Mouse (Mus musculus): ENCODE data around the gene Eif1ad.
"Not testable (repeated sequence)": the region's sequence is repeated elsewhere in the genome, so short reads cannot be mapped to it uniquely, and the experiment has no call there.

Gene Eif1ad

DNA sequence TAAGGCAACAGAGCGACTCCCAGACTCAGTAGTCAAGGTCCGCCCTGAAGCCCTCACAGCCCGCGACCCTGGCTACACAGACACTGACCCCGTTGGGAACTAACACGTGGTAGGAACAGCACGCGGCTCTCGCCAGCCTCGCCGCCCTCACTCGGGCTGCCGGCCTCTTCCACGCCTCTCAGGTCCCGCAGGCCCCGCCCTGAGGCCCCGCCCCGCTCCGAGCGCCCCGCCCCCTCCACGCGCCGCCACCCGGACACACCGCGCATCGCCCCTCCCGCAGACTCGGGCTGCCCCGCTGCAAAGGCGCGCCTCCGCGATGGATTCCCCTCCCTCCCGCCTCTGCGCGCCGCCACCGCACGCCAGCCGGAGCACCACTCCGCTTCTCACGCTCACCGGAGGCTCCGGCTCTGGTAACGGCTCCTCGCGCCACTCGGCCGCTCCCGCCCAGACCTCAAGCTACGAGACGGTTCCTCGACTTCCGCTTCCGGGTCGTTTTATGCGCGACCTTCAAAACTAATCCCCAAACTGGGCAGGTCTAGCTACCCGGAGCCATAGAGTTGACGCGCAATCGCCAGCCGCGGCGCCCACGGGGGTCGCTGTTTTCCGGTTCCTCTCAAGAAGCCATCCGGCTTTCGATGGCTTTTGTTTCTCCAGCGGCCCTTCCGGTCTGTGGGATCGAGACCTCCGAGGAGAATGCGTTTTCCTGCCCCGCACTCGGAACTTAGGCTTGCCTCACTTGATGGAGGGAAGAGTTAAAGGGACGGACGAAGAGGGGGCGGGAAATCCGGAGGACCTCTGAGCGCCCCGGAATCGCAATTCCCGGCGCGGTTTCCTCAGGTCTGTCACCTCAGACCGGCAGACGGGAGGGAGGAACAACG is at the start of gene Eif1ad:
Eif1ad (plus strand) TSS at position 567 of the 878 bp plus-strand sequence.
- DNase-seq: peak; percentile 97

DNA sequence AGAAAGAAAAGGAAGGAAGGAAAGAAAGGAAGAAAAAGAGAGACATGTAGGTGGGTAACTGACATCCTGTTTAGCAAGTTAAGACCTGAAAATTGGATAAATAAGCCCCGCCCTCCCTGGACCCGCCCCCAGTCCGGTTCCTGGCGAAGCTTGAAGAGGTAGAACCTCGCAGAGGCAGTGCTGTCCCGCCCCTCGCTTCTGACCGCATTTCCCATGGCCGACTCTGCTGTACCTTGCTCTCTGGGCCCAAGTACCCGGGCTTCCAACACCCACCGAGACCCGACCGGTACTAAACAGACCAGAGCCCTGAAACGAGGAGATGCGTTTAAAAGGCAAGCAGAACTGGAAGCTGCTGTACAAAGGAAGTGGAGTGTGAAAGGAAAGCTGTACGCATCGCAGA is 42.7 kb upstream of the Eif1ad start:
- DNase-seq: peak in 1 of 2 experiments; percentile 31

DNA sequence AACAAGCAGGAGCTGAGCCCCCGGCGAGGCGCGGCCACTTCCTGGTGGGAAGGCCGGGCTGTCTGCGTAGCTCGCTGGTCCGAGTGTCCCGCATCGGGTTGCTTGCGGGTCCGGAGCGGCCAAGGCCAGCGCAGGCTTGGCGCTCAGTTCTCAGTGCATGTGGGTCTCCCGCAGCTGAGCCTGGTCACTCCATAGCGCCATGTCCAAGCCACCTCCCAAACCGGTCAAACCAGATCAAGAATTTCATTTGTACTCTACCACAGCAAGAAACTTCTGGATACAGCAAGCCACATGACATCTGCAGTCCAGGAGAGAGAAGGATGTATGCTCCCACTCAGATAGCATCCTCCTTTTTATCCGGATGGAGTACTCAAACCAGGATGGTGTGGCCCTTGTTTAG is 38.6 kb upstream of the Eif1ad start:
- no peak for DNase-seq

DNA sequence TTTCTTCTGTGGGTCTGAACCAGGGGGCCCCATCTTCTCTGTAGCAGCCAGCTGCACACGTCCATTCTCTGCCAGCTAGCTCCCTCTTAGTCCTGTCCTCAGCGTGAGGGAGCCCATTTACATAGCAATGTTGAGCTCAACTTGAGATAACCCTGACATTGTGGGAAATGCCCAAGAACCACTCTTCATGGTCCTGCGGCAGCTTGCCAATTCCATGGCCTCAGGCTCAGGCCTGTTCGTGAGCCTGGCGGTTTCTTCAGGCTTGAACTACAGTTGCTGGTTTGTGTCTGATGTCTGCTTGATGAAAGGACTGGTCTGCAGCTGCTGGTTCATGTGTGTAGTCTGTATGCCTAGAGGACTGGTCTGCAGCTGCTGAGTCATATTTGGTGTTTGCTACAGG is 31.8 kb upstream of the Eif1ad start:
- no peak for DNase-seq

DNA sequence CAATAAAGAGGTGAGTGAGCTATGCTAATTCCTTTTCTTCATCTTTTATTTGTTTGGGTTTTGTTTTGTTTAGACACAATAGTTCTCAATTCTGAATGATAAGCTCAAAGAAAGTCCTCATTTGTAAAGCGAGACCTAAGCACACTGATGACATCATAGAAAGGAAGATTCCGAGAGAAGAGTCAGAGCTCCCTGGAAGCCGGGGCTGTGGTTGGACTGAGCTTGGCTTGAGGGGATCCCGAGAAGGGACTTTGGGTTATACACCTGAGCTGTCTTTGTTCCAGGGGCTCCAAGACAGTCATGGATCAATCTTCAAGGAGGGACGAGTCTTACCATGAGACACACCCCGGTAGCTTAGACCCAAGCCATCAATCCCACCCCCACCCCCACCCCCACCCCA is 31.1 kb upstream of the Eif1ad start, which contains the start of gene Catsper1:
Catsper1 (plus strand) TSS at position 301 of the 400 bp plus-strand sequence.
- no peak for DNase-seq

DNA sequence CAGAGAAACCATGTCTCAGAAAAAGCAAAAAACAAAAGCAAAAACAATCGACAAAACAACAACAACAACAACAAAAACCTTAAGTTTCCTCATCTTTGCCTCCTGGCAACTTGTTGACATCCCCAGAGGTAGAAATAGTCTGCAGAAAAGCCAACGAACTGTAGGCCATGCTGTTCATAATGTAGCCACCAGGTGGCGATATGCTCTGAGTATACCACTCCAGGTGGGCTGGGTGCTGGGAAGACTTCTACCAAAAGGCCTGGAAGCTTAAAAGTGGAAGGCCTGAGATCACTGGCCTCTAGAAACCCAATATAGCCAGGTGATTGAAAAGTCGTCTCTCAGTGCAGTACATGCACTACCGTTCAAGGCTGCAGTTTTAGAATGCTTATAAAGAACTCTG is 28.6 kb upstream of the Eif1ad start:
- peak; percentile 82 to 88 for DNase-seq

DNA sequence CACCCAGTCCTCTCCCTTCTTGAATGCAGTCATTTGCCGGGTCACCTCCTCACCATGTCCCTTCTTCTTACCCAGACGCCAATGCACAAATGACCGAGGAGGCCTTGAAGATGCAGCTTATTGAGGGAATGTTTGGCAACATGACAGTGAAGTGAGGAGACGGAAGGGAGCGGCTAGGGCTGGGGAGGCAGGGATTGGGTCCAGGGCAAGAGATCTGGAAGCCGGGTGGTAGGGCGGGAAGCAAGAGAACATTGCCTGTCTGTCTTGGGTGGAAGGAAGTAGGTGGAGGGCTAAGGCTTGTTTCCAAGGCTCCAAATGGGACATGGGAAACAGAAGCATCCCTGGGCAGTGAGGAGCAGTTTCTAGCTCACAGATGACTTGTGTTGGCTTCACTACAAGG is 25.2 kb upstream of the Eif1ad start:
- no peak for DNase-seq

DNA sequence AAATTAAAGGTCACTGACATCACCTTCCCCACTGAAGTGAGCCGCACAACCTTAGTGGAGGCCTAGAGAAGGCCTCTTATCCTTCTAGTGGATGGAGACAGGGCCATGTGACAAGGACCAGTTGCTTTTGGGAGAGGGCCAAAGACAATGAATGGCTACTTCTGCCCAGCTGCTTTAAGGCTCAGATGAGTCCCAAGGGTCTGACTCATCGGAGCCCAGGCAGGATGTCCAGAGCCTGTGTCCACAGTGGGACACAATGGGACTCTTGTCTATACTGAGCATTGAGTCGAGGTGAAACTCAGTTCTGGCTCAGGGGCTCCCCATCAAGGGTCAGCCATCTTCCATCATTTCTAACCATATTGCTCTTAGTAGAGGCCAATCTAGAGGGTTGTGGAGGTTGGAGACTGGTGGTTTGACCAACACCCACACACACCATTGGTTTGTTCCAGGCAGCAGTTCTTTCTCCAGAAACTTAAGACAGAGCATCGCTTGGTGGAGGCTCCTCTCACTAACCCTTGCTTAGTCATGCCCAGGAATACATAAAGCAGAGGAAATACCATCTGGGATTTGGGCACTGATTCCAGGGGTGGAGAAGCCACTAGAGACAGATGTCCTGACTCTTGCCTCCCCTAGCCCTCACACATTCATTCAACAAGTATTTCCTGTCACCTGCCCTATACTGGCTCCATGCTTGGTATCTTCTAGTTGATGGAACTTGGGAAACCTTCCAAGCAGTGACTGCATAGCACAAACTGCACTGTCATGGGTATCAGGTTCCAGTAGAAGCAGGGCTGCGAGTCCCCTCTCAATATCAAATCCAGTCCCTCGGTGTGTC is 21.0 kb upstream of the Eif1ad start:
- no peak for DNase-seq

DNA sequence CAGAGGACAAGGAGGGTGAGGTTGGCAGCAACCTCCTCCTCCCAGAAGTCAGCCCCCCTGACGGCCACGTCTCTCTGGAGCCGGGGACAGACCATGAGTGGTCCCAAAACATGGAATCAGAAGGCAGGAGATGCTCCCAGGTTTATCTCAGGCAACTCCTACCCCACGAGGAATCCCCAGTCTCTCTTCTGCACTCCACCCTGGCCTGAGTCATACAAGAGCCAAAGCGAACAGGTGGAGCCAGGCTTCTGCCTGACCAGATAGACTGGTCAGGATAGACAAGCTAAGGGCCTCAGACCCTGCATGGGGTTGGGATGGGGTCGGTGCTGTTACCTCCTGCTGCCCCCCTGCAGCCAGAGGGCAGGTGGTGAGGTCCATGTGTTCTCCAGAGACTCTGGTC is 18.5 kb upstream of the Eif1ad start:
- no peak for DNase-seq

DNA sequence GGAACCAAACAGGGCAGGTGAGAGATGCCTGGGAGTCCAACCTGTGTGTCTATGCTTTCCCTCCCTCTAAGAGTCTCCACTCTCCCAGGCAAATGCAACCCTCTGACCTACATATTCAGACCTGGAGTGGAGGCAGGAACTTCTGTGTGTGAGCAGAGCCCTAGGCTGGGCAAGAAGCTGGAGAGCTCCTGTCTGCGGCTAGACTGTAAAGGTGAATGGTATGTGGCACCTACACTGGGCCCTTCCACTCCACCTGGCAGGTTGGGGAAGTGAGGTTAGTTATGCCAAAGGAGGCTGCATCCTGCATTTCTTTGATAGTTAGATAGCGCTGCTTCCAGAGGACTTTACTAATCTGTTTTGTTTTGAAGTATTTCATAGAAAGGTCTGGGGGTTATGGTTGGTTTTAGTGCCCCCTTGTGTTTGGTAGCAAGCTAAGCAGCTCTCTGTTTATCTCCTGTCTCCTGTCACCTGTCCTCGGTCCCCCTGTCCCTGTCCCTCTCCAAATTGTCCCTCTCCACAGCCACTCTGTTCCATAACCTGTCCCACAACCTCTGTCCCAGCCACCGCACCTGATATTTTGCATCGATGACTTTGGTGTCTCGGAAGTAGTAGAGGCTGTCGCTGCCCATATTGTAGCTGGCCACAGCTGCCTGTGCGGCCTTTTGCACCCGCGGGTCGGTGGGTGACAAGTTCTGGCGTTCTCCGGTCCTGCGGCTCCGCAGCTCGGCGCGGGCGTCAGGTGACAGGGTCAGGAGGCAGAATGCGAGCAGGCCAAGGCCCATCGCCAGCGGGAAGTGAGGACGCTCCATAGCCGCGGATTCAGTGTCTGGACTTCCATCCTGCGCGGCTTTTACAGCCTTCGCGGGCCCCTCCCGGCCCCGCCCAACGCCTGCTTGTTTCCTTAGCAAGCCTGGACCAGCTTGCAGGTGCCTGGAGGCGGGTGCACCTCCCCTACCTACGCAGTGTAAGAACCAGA is 17.7 kb upstream of the Eif1ad start:
- DNase-seq: peak; percentile 47 to 73

DNA sequence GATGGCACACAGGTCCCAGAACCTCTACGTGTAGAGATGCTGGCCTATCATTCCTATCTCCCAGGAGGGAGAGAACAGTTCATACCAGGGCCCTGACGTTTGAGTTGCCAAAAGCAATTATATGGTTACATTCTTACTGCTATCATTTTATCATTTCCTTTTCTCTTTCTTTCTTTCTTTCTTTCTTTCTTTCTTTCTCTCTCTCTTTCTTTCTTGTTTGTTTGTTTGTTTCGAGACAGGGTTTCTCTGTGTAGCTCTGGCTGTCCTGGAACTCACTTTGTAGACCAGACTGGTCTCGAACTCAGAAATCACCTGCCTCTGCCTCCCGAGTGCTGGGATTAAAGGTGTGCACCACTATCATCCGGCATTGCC is 17.1 kb upstream of the Eif1ad start, which contains the start of gene Cst6:
Cst6 (minus strand) TSS at position 73 of the 372 bp plus-strand sequence.
- not testable (repeated sequence) for DNase-seq

DNA sequence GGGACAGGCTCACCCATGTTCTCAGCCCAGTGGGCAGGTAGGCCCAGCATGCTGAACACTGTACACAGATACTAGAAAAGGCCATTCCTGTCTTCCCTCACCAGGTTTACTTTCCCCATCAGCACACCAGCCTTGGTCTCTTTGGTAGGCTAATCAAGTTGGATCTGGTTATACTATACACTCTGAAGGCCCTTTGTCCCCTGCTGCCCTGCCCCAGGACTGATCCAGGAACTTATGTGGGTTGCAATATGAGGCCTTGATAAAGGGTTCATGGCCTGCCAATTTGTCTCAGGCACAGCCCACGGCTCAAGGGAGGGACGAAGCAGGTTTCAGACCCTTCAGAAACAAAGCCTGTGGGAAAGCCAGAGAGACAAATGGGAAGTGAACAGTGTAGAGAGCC is 12.9 kb upstream of the Eif1ad start:
- no peak for DNase-seq

DNA sequence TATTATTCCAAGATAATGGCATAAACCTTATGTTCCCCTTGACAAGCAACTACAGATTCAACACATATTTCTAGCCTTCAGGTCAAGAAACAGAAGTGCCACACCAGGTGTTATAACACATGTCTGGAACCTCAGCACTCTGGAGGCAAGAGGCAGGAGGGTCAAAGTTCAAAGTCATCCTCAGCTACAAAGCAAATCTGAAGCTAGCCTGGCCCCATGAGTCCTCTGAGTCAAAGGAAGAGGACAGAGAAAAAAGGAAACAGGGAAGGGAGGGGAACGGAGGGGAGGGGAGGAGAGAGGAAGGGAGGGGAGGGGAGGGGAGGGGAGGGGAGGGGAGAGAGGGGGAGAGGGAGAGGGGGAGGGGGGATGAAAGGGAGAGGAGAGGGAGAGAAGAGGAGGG is 10.5 kb upstream of the Eif1ad start:
- DNase-seq: no peak

DNA sequence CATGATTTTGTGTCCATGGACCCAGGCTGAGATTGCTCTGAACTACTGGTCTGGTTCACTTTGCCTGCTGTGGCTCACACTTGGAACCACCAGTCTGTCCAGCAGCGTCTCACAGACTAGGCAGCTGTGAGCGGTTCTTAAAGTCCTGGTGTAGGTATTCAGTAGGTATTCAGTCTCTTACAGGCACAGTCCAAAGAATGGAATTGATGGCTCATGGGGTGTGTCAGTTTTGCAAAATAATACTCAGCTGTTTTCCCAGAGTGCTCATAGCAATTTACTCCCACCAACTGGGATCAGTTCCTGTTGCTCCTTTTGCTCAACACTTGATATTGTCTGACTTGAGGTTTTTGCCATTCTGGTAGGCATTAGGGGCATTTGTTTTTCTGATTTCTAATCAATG is 4.4 kb upstream of the Eif1ad start:
- DNase-seq: no peak

DNA sequence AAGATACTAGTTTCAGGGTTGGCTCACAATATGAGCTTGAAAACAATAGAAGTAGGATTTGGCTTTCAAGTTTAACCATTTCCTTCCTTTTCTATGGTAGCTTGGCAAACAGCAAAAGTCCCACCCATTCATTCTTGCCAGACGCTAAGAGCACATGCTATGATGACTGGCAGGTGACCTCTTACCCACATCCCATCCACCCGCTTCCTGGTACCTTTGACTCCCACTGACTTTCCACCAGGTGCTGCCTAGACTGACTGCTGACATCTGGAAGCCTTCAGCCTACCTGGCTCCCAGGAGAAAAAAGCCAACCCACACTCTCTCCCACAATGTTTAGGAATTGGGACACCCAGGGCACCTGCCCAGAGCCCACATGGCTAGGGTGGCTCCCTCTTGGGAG is 2.4 kb upstream of the Eif1ad start:
- DNase-seq: no peak

DNA sequence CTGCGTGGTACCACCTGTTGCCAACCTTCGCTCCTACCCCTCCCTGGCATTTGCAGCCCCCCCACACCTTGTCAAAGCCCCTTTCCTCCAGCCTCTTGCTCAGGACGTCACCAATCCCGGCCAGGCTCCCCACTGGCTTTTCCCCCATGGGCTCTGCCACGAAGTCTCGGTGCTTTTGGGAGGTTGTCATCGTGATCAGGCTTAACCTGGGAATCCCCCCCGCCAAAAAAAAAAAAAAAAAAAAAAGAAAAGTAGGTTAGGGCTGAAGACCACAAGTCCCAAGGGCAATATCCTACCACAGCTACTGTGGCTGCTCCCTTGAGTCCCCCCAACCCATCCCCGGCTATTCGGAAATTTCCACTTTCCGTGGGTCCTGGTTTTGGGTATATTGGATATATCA is 790 bp upstream of the Eif1ad start:
- peak; percentile 34 to 44 for DNase-seq

DNA sequence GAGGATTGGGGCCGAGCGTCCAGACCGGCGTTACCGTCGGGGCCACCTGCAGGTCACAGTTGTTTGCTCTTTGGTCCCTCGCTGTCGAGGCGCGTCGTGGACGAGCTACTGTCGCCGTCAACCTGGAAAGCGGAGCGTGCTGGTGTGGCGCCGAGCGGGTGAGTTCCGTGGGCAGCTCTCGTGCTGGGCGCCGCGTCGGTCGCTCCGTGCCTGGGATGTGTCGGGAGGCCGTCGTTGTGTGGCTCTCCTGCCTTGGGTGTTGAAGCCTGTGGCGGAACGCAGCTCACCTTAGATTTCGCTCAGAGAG is 465 bp downstream of the Eif1ad start, which contains the start of gene Banf1:
Banf1 (minus strand) TSS at position 116 of the 307 bp plus-strand sequence.
- no peak for DNase-seq

DNA sequence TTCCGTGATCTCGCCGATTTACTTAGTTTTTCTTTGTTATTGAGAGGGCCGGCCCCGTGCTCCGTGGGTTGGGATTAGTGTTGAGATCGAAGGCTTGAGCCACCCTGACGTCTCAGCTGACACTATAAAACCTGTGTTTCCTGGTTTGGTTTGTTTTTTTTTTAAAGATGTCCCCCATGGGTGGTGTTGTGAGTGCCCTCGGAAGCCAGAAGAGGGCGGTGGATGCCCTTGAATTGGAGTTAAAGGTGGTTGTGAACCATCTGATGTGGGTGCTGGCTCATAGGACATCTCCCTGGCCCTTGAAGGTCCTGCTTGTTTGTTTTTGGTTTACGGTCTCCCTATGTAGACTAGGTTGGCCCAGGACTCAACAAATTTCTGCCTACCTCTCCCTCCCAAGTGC is 914 bp downstream of the Eif1ad start:
- no peak for DNase-seq

DNA sequence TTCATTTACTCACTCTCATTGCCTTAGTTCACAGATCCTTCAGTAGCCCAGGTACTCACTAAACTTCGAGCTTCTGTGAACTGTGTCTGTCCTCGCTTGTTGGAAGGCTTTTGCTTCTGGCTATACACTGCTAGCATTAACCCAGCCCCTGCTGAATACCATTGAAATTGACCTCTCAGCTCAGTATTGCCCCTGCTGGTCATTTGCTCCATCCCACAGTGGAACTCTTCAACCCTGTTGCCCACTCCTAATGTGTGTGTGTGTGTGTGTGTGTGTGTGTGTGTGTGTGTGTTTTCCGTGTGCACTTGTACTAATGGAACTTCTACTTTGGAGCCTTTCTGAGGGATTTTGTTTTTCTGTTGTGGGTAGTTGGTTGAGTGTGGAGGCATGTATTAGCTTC is 4.4 kb downstream of the Eif1ad start:
- DNase-seq: no peak

DNA sequence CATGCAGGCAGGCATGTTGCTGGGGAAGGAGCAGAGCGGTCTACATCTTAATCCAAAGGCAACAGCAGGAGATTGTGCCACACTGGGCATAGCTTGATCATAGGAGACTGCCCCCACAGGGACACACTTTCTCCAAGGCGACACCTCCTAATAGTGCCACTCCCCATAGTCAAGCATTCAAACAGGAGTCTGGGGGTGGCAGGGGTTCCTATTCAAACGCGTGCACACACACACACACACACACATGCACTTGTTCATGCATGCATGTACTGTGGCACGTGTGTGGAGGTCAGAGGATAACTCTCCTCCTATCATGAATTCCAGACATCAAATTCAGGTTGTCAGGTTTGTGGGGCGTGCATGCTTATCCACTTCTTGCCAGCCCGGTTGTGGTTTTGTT is 6.2 kb downstream of the Eif1ad start:
- no peak for DNase-seq

DNA sequence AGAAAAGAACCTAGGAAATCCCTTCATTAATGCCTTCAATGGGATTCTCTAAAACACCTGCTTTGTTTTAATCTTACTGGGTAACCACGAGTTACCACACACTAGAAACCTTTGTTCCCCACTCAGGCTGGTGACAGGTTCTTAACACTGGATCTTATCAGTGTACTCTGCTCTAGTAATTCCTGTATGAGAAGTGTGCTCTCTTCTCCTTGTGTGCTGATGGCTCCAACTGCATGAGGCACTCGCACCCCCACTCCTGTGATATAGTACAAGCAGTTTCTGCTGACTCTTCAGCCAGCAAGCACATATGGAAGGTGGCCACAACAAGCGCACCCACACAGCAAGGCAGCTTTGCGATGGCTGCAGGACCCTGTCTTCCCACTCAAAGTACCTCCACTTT is 7.6 kb downstream of the Eif1ad start:
- DNase-seq: no peak

DNA sequence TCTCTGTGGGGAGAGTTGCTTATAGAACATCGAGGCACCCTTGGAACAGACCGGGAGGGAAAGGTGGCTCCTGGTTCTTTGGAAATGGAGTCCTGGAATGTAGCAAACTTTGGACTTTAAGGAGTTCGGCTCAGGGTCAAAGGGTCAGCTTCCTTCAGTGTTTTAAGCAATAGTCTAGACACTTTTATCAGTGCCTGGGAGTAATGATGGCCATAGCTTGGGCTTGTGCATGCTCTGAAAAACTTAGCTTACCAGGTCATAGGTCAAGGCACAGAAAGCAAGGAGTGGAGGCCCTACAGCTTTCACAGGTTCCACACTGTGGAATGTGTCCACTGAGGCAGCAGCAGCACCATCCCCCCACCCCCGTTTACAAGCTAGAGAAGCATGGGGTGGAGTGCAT is 8.2 kb downstream of the Eif1ad start:
- DNase-seq: no peak

DNA sequence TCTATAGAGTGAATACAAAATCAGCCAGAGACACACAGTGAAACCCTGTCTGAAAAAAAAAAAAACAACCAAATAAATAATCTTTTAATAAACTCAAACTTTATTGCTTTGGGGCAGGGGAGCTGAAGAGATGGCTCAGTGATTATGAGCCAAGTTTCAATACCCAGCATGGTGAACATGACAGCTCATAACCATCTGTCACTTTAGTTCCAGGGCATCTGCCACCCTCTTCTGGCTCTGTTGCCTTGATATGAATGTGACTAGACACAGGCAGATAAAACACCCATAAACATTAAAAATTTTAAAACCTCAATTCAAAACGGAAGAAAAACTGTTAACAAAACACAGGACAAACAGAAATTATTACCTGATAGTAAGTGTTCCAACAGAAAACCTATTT is 10.9 kb downstream of the Eif1ad start:
- DNase-seq: peak; percentile 42 to 46

Data from cerebellum, postnatal 10 days (tissue).